Mouse (Mus musculus) megakaryocyte, embryonic 14.5 days (primary cell): Measurements from ENCODE around the gene Cacna2d4. TPM values are rescaled to one million over a fixed set of nuclear protein-coding genes. Genes with fewer than 3 reads are reported as not detected.

Experiments used
- H3K27me3 ChIP-seq: replicated peaks from 2 replicates; pipeline ENCODE3; 2012; ENCODE audit warnings: inconsistent platforms
- H3K36me3 ChIP-seq: replicated peaks from 2 replicates; pipeline ENCODE3; 2012; ENCODE audit warnings: low read length, inconsistent platforms, mixed read lengths
- H3K4me1 ChIP-seq: 2 replicates; pipeline ENCODE4 v1.6.1; 2012; ENCODE audit warnings: inconsistent platforms
- H3K4me3 ChIP-seq: replicated peaks from 2 replicates; pipeline ENCODE3; 2012; ENCODE audit warnings: moderate library complexity, mild to moderate bottlenecking, inconsistent platforms
- H3K9me3 ChIP-seq: 2 replicates; pipeline ENCODE4 v1.6.1; 2012; ENCODE audit warnings: inconsistent platforms
- FLI1 ChIP-seq: IDR thresholded peaks from 2 replicates; pipeline ENCODE4 v1.6.1; 2012; ENCODE audit warnings: low read length, inconsistent platforms, mixed read lengths
- GATA1 ChIP-seq: IDR thresholded peaks from 3 replicates; pipeline ENCODE4 v1.6.1; 2012; ENCODE audit warnings: mixed read lengths, low read length, inconsistent platforms, borderline replicate concordance
- polyA plus RNA-seq: library from polyadenylated mRNA; stranded (reverse); fragments of >175 nt; gene quantifications from 2 replicates; pipeline ENCODE4 v1.2.3, GENCODE M21; 2012; ENCODE audit warnings: low replicate concordance; ENCODE audit not compliant: insufficient read depth

Cacna2d4 gene
- polyA plus RNA-seq, 1 experiment, result 0.08 TPM

GRCm38 (mm10) chr6:119303331-119303730, 67.0 kb downstream of the Cacna2d4 start:
- Histone ChIP-seq H3K4me1 (no peaks in the 10 kb centered on the region), H3K36me3 (no peaks in the 10 kb centered on the region), H3K9me3 (no peaks in the 10 kb centered on the region), H3K27me3 (peaks cover 52% of the 10 kb centered on the region), H3K4me3 (no peak overlapping the region)
- TF ChIP-seq GATA1 (no peak), FLI1 (no peak)

GRCm38 (mm10) chr6:119307867-119308413, 71.6 kb downstream of the Cacna2d4 start:
- no peak for TF ChIP-seq GATA1
- no peak for TF ChIP-seq FLI1
- Histone ChIP-seq H3K4me1 (no peaks in the 10 kb centered on the region), H3K36me3 (no peaks in the 10 kb centered on the region), H3K27me3 (peaks cover 60% of the 10 kb centered on the region), H3K4me3 (no peak overlapping the region), H3K9me3 (no peaks in the 10 kb centered on the region)

DNA sequence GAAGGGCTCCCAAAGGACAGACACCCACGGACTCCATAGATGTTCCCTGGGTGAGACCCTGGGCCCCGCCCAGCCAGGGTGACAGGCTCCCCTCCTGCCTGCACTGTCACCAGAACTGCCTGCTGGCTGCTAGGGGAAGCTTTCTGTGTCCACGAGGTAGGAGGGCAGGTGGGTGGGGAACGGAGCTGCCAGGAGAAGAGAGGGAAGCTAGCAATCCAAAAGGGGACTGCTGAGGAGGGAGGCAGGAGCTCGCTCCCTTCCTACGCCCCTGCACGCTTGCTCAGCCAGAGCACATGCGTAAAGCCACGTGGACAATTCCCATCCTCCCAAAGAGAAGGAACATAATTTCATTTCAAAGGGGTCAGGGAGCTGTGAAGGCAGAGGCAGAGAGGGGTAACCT, 73.8 kb downstream of the Cacna2d4 start:
- H3K36me3 ChIP-seq, result no peaks in the 10 kb centered on the region
- H3K4me3 ChIP-seq, result no peak overlapping the region
- no peak for TF ChIP-seq FLI1
- TF ChIP-seq GATA1, result no peak
- peaks cover 65% of the 10 kb centered on the region for H3K27me3 ChIP-seq
- no peaks in the 10 kb centered on the region for H3K9me3 ChIP-seq
- no peaks in the 10 kb centered on the region for H3K4me1 ChIP-seq

DNA sequence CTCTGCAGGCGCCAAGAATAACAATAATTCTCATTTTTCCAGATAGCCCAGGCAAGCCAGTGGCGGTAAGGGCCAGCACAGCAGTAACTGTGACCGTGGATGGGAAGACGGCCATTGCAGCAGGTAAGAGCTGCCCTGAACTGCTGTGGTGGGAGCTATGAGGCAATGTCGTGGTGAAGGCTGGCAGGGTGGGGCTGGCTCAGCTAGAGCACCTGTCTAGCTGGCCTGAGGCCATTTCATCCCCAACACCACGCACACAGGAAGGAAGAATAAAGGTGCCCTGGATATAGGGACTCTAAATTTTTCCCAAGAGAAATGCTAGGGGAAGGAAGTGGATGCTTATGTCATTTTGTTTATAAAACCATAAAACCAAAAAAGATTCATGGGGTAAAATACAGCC, 76.1 kb downstream of the Cacna2d4 start:
- H3K9me3 ChIP-seq, result no peaks in the 10 kb centered on the region
- H3K4me1 ChIP-seq, result no peaks in the 10 kb centered on the region
- TF ChIP-seq GATA1 (no peak), FLI1 (no peak)
- H3K4me3 ChIP-seq, result no peak overlapping the region
- H3K27me3 ChIP-seq, result peaks cover 71% of the 10 kb centered on the region
- no peaks in the 10 kb centered on the region for H3K36me3 ChIP-seq

DNA sequence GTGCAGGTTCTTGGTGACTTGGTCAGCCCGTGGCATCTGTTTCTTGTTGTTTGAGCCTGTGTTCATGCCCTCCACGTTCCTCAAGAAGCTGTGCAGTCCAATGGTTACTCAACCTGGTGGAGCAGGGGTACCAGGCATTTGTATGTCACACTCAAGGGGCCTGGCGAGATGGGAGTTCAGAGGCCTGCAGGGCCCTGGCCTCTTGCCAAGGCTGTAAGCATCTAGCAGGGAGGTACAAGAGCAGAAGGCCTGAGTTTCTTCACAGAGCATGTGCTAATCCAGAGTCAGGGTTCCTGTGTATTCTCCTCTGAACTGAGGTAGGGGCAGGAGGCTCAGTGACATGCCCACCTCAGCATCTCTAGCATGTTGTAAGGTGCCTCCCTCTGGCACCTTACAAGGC, 76.8 kb downstream of the Cacna2d4 start:
- H3K4me3 ChIP-seq, result no peak overlapping the region
- H3K36me3 ChIP-seq, result no peaks in the 10 kb centered on the region
- TF ChIP-seq GATA1 (no peak), FLI1 (no peak)
- H3K9me3 ChIP-seq, result no peaks in the 10 kb centered on the region
- H3K4me1 ChIP-seq, result no peaks in the 10 kb centered on the region
- peaks cover 72% of the 10 kb centered on the region for H3K27me3 ChIP-seq

- no peak for TF ChIP-seq FLI1
- TF ChIP-seq GATA1, result no peak
- Histone ChIP-seq H3K9me3 (no peaks in the 10 kb centered on the region), H3K4me1 (no peaks in the 10 kb centered on the region), H3K4me3 (no peak overlapping the region), H3K27me3 (peaks cover 70% of the 10 kb centered on the region), H3K36me3 (no peaks in the 10 kb centered on the region)
Measured at GRCm38 (mm10) chr6:119313588-119314375, 77.5 kb downstream of the Cacna2d4 start.

- Histone ChIP-seq H3K9me3 (peaks cover 9% of the 10 kb centered on the region), H3K4me3 (no peak overlapping the region), H3K4me1 (no peaks in the 10 kb centered on the region), H3K36me3 (no peaks in the 10 kb centered on the region), H3K27me3 (peaks cover 60% of the 10 kb centered on the region)
- no peak for TF ChIP-seq GATA1
- TF ChIP-seq FLI1, result no peak
Measured at GRCm38 (mm10) chr6:119314751-119315476, 78.6 kb downstream of the Cacna2d4 start.

- Histone ChIP-seq H3K36me3 (no peaks in the 10 kb centered on the region), H3K4me1 (no peaks in the 10 kb centered on the region), H3K9me3 (peaks cover 13% of the 10 kb centered on the region), H3K4me3 (no peak overlapping the region), H3K27me3 (peaks cover 68% of the 10 kb centered on the region)
- TF ChIP-seq FLI1, result no peak
Measured at GRCm38 (mm10) chr6:119318732-119319131, 82.4 kb downstream of the Cacna2d4 start.

- no peaks in the 10 kb centered on the region for H3K4me1 ChIP-seq
- H3K27me3 ChIP-seq, result peaks cover 69% of the 10 kb centered on the region
- TF ChIP-seq FLI1 (no peak), GATA1 (no peak)
- H3K4me3 ChIP-seq, result no peak overlapping the region
- H3K9me3 ChIP-seq, result peaks cover 13% of the 10 kb centered on the region
- no peaks in the 10 kb centered on the region for H3K36me3 ChIP-seq
Measured at GRCm38 (mm10) chr6:119319358-119319757, 83.0 kb downstream of the Cacna2d4 start.

DNA sequence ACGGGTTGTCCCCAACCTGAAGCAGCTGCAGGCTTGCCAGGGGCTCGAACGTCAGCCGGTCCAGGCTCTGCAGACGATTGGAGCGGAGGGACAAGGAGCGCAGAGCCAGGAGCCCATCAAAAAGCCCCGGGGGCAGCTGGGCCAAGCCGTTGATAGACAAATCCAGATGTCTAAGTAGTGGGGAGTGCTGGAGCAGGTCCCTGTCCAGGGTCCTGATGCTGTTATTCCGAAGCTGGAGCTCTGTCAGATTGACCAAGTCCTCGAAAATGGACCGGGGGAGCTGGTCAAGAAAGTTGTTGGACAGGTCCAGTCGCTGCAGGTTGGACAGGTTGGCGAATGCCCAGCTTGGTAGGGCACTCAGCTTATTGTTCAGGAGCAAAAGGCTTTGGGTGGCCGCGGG, 84.2 kb downstream of the Cacna2d4 start:
- Histone ChIP-seq H3K27me3 (peaks cover 72% of the 10 kb centered on the region), H3K4me1 (no peaks in the 10 kb centered on the region), H3K36me3 (no peaks in the 10 kb centered on the region), H3K4me3 (no peak overlapping the region), H3K9me3 (peaks cover 13% of the 10 kb centered on the region)
- no peak for TF ChIP-seq FLI1
- no peak for TF ChIP-seq GATA1

DNA sequence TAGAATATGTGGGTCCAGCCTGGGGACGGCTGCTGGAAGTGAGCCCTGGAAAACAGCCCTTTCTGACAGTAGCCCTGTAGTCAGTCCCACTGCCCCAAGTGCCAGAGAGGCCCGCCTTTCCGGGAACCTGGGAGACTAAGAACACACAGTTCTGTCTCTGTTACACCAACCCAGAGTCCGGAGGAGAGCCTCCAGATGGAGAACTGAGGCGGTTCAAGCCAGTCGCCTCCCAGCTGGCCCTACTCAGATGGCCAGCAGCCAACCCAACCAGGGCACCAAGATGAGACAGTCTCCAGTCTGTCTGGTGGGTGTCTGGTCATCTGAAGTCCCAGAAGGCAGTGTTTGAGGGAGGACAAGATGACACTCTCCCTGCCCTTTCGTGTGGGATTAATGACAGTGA, 85.4 kb downstream of the Cacna2d4 start:
- no peak for TF ChIP-seq GATA1
- TF ChIP-seq FLI1, result no peak
- H3K36me3 ChIP-seq, result no peaks in the 10 kb centered on the region
- peaks cover 74% of the 10 kb centered on the region for H3K27me3 ChIP-seq
- H3K4me3 ChIP-seq, result no peak overlapping the region
- H3K4me1 ChIP-seq, result peaks cover 5% of the 10 kb centered on the region; the same call in 1 of the 2 replicates
- peaks cover 13% of the 10 kb centered on the region for H3K9me3 ChIP-seq
